18 mouse cellular contexts compared by ENCODE assay signal in the genomic region with DNA sequence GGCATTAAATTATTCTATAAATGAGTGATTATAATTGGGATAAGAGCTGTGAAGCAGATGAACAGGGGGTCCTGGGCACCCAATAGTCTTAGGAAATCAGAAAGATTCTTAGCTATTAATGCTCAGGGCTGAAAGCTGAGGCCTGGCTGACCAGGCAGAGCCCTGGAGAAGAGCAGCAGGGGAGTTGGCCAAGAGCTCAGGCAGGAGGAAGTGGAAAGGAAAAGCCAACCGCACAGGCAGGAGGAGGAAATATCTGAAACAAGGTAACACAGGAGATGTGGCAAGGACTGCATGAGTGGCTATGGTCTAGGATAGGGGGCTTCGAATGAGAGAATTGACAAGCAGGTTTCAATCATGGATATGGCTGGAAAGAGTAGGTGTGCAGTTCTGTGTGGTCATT.
DNase-seq lines count a peak whose midpoint lies in the region; ATAC-seq lines count a peak whose summit lies in the region.
"Had no signal": no experiment of that assay in that cellular context is flagged by ENCODE, and none has a peak within 500 bp of the region (broad histone marks: within the 10 kb centered on the region; RNA-seq: fewer than 3 reads in every experiment).

No protein-coding gene starts in this region.

- DNase-seq in cerebellum, postnatal 10 days: peak; percentile 34 to 54
- no peak for DNase-seq in cerebellum, adult 8-10 months
- DNase-seq in cerebellum, postnatal 25 days: peak; percentile 62 to 73
- no peak for DNase-seq in cerebellum, adult 11-12 months
- DNase-seq: adrenal gland, adult 8-10 months; adrenal gland, postnatal 14 days; adrenal gland, postnatal 36 days; B cell, adult 2 months; cerebellum, adult 11 months; cerebellum, adult 9-11 months had no signal

- ATAC-seq in hematopoietic stem cell, adult 5-6 weeks (replicated peaks in 1 of 2; ENCODE audit: insufficient read depth in 1 of 2, low FRiP score in 2 of 2, low TSS enrichment in 1 of 2, low read depth in 1 of 2, poor library complexity in 2 of 2, severe bottlenecking in 2 of 2): peak; percentile 12 to 39; a peak in 1 of 4 replicates
- ATAC-seq in megakaryocyte progenitor cell, adult 5-6 weeks (replicated peaks; ENCODE audit: poor library complexity): peak; percentile 52
- ATAC-seq in erythroblast, adult 5-6 weeks (replicated peaks; ENCODE audit: low FRiP score, poor library complexity, severe bottlenecking): no peak
- ATAC-seq: activated CD4-positive, CD25-positive, alpha-beta regulatory T cell, adult 4 months; CD4-positive, CD25-positive, alpha-beta regulatory T cell, adult 4 months; forebrain, embryonic 14.5 days; forebrain, embryonic 16.5 days; Patski had no signal

Comparison
In these comparisons a context has a peak if more than half of its experiments do, and no peak if none do; other contexts are left out.
1. DNase-seq: peak in cerebellum, postnatal 10 days (2 of 2) and cerebellum, postnatal 25 days (2 of 2); none in cerebellum, adult 8-10 months (single experiment) and cerebellum, adult 11-12 months (single experiment).